Mouse (Mus musculus): ENCODE results near the gene Fundc1. TPM values are rescaled to one million over a fixed set of nuclear protein-coding genes. Genes with fewer than 3 reads are reported as not detected.
"Not testable (repeated sequence)": the region's sequence is repeated elsewhere in the genome, so short reads cannot be mapped to it uniquely, and the experiment has no call there.

The Fundc1 gene
- total RNA-seq (2021): 10 to 100 TPM; 42.4 to 49.9 TPM

GRCm38 (mm10) chrX:17571621-17572459 is at the start of gene Fundc1:
Gene Fundc1, minus strand, starts transcription at chrX:17572325.
- peak; percentile 92 to 94 for DNase-seq

- no peak for DNase-seq
These were observed 39.1 kb upstream of the Fundc1 start for GRCm38 (mm10) chrX:17611253-17611652.

- no peak for DNase-seq
These were observed 36.6 kb upstream of the Fundc1 start for GRCm38 (mm10) chrX:17608763-17609162.

- no peak for DNase-seq
These were observed 35.5 kb upstream of the Fundc1 start for GRCm38 (mm10) chrX:17607668-17608067.

- DNase-seq: no peak
These were observed 21.2 kb upstream of the Fundc1 start for GRCm38 (mm10) chrX:17593331-17593730.

- DNase-seq: peak; percentile 10 to 25
These were observed 18.6 kb upstream of the Fundc1 start for GRCm38 (mm10) chrX:17590745-17591144.

GRCm38 (mm10) chrX:17571271-17571620 is 879 bp downstream of the Fundc1 start:
- DNase-seq: no peak

- no peak for DNase-seq
These were observed 3.5 kb downstream of the Fundc1 start for GRCm38 (mm10) chrX:17568670-17569069.

GRCm38 (mm10) chrX:17565743-17566142 is 6.4 kb downstream of the Fundc1 start:
- no peak for DNase-seq

GRCm38 (mm10) chrX:17564732-17565131 is 7.4 kb downstream of the Fundc1 start:
- no peak for DNase-seq

GRCm38 (mm10) chrX:17558746-17559145 is 13.4 kb downstream of the Fundc1 start:
- DNase-seq: no peak

GRCm38 (mm10) chrX:17554488-17554887 is 17.6 kb downstream of the Fundc1 start:
- no peak for DNase-seq

- not testable (repeated sequence) for DNase-seq
These were observed 20.5 kb downstream of the Fundc1 start for GRCm38 (mm10) chrX:17551586-17551985.

- DNase-seq: peak; percentile 9 to 14
These were observed 24.9 kb downstream of the Fundc1 start for GRCm38 (mm10) chrX:17547143-17547806.

- no peak for DNase-seq
These were observed 27.1 kb downstream of the Fundc1 start for GRCm38 (mm10) chrX:17544860-17545492.

GRCm38 (mm10) chrX:17537701-17538100 is 34.4 kb downstream of the Fundc1 start:
- no peak for DNase-seq

- no peak for DNase-seq
These were observed 45.1 kb downstream of the Fundc1 start for GRCm38 (mm10) chrX:17527008-17527407.

GRCm38 (mm10) chrX:17521221-17521716 is 50.9 kb downstream of the Fundc1 start:
- DNase-seq: no peak

- DNase-seq: no peak
These were observed 52.0 kb downstream of the Fundc1 start for GRCm38 (mm10) chrX:17520086-17520485.

- DNase-seq: no peak
These were observed 58.1 kb downstream of the Fundc1 start for GRCm38 (mm10) chrX:17514012-17514411.

- no peak for DNase-seq
These were observed 60.0 kb downstream of the Fundc1 start for GRCm38 (mm10) chrX:17512021-17512602.
